Mouse (Mus musculus) cortical plate, adult 2 months (tissue): ENCODE data around the gene Gm37240.

ENCODE experiments used
- CTCF ChIP-seq: fragments of 200-500 bp; IDR thresholded peaks from 2 replicates; pipeline ENCODE4 v1.5.1; 2011; ENCODE audit warnings: mild to moderate bottlenecking, control low read depth, low read length; ENCODE audit not compliant: insufficient read depth; ENCODE audit errors: extremely low read depth
- POLR2A ChIP-seq: fragments of 200-500 bp; IDR thresholded peaks from 2 replicates; pipeline ENCODE4 v1.6.1; 2011; ENCODE audit warnings: mild to moderate bottlenecking, low read length, control low read depth; ENCODE audit not compliant: insufficient read depth; ENCODE audit errors: extremely low read depth

GRCm38 (mm10) chr3:85833627-85834026 is 53.7 kb downstream of the Gm37240 start:
- TF ChIP-seq CTCF (no peak), POLR2A (no peak)
